Mouse (Mus musculus): ENCODE data around the gene Fam81a.

The Fam81a gene

DNA sequence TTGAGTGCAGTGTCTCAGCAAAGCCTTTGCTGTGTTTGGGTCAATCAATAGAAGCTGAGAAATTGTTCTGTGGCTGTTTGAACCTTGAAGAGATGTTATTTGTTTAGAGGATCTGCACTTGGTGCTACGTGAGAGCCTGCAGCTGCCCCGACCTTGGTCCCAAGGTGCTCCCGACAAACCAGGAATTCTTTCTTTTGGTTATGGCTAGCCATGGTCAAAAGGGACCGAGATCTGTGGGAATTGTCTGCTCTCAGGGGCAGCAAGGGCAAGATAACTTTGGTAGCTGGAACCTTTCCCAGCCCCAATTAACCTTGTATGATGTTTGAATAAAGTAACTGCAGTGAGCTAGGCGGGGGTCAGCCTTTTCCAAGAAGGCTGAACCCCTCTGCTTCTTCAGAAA lies 34.2 kb downstream of the Fam81a start:
- DNase-seq: no peak

DNA sequence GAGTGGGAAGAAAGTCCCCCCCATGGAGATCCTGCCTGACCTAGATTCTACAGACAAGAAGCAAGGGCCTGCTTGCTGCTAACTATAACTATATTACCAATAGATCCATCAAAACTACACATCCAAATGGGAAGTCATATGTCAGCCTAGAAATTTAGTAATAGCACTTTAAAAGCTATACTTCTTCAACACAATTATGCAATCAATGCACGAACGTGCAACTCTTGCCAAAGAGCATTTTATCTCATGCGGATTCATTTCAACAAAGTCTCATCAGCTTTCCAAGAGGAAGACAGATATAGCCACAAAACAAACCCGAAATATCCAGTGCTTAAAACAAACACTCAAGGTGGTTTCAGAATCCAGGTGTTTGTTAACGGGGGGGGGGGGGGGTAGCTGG lies 36.8 kb downstream of the Fam81a start:
- DNase-seq: no peak

DNA sequence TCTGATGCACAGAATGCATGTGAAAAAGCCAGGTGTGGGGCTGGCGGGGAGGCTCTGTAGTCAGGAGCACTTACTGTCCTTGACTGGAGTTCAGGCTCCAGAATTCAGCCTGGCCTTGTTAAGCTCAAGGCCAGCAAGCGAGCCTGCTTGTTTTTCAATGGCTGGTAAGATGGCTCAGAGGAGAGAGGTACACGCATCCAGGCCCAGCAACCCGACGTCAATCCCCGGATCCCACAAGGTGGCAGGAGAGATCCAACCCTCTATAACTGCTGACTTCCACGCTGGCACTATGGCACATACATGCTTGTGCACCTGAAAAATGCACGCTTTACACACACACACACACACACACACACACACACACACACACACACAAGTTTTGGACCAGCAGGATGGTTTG lies 39.3 kb downstream of the Fam81a start:
- DNase-seq: no peak

DNA sequence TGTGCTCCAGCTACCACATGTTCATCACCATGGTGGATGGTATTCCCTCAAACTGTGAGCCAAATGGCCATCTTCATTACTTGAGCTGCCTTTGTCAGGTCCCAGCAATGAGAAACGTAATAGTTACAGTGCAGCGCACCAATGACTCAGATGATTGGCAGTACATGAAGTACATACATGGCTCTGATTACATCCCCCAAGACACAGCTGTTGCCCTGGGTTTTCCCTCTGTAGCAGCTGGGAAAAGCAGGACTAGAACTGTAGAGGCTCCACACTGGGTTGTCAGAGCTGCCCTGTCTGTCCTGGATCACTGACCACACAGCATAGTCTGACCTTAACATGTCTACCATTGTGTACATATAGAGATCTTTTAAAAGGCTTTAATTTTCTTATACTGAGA lies 44.8 kb downstream of the Fam81a start:
- DNase-seq: no peak

DNA sequence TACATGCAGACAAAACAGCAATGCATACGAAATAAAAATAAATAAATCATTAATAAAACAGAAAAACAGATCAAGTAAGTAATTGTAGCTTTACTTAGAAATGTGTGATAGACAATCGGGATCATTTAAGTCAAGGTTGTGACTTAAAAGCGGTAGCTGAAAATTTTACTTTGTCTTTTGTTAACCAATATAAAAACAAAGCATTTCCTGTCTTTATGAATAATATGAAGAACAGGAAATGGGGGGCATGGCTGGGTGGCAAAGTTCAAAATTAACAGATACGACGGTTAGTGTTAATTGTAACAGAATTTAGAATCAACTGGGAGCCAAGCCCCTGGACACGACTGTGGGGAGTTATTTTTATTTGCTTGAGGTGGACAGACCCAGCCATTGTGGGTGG lies 47.3 kb downstream of the Fam81a start:
- DNase-seq: no peak

DNA sequence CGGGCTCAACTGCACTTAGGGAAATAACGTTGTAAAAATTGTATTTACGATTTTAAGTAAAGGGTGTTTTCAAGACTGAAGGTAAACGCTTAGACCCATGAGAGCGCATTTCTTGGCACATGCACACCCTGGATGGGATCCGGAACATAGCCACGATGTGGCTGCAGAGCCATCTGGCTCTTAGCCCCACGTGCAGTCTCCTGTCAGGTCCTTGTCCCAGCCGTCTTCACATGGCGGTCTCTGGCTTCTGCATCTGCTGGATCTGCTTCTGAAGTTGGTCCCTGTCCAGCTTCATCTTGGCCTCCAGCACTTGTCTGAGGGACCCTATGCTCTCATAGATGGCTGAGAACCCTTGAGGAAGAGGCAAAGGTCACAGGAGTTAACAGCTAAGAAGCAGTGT lies 51.8 kb downstream of the Fam81a start:
- DNase-seq: no peak

DNA sequence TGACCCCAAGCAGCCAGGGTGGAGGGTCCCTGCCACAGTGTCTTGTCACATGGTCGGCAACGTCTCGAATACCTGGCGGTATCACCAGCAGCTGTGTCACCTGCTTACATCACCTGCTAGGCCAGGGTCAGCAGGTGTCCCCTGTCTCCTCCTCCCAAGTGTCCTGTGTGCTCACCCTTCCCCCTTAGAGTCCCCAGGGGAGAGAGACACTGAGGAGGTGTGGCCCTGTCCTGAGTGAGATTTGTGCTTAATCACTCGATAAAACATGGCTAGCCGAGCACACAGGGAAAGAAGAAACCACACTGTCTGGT lies 53.6 kb downstream of the Fam81a start:
- DNase-seq: no peak

DNA sequence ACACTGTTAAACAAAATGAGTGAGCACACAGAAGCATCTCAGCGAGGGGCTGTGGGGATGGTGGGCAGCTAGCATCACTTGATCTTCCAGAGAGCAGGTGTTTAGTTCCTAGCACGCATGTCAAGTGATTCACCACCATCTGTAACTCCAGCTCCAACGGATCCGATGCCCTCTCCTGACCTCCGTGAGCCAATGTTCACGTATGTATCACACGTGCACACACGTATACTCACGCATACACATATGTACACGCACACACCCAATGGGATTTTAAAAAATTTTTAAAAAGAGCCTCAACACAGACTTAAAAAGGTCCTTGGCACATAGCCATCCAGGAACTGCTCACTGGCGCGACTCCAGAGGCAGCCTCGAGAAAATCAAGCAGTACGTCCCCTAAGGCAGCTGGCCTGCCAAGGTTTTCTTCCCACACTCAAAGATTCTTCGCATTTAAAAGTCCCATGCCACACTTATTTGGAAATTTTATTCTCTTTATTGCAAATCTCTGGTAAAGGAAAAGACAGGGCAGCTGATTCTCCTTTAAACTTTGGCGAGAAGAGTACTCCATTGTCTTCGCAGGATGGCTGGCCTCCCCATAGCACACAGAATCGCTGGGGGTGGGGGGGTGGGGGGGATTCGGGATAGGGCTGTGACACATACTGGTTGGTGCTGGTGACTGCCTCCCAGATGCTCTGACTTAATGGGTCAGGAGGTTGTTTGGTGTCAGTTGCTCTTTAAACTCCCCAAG lies 54.1 kb downstream of the Fam81a start:
- peak; percentile 23 to 60 for DNase-seq

DNA sequence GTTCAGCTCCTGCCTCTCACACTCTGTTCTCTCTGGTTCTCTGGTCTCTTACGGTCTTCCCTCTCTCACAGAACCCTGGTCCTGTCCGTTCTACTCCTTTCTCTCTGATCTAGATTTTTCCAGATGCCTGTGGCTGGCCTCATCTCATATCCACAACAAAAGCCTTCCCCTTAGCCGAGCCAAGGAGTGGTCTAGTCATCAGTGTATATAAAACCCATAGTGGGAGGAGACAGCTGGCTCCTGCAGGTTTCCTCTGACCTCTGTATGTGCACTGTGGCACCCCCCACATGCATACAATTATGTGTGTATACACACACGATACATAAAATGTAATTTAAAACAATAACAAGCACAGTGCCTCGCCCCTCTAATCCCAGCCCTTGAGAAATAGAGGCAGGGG lies 55.0 kb downstream of the Fam81a start:
- no peak for DNase-seq

DNA sequence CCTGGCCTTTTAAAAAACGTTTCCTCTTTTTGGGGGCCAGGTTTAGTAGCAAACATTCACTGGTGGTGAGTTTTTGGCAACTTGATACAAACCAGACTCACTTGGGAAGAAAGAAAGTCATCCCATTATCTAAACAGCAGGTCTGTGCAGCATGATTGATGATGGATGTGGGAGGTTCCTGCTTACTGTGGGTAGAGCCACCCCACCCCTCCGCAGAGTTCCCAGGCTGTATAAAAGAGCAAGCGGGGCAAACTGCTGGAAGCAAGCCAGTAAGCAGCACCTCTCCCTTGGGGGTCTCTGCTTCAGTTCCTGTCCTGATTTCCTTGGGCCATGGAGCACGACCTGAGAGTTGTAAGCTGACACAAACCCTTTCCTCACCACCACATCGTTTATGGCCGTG lies 56.3 kb downstream of the Fam81a start:
- DNase-seq: no peak

DNA sequence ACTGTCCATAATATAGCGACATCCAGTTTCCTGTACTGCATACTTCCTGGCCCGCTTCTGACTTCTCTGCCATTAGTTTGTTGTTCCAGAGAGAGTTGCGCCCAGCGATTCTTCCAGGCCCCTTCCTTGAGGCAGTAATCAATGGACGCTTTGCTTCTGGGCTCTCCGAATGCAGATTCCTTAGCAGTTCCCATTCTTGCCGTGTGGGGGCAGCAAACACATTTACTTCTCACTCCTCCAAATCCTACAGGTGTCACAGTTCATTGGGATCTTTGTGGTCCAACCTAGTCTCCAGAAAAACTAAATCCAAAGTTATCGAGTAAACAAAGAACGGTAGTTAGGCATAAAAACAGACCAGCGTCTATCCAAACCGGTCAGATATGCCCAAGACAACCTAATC lies 58.3 kb downstream of the Fam81a start:
- DNase-seq: peak; percentile 50 to 84

DNA sequence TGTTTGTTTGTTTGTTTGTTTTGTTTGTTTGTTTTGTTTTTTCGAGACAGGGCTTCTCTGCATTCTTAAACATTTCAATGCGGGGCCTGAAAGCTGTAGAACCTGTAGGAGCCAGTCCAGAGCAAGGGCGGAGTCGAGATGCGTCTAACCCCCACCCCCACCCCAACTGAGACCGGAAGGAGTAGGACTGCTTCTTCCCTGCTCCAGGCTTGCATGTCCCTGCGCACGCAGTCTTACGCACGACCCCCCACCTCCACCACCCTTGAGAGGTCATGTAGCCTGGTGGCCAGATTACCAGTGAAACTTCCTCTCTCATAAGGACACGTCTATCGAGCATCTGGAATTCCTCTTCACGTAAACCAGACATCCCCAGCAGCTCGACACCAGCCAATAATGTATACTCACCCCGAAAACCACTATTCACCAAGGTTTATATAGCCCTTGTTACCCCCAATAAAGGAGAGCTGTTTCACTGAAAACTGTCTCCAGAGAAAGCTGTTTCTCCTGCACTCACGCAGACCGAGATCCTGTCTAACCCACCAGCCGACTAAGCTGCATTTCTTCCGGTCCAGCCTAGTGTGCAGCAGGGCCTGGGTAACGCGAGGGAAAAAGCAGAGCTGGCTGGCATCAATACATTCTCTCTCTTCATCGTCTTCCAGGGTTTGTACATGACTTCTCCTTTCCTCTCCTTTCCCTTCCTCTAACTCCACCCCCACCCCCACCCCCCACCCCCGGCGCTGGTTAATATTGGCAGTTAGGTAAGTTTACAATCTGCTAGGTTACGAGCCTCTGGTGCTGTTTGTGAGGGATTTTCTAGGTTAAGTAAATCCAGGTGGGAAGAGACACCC lies 59.8 kb downstream of the Fam81a start:
- no peak for DNase-seq

DNA sequence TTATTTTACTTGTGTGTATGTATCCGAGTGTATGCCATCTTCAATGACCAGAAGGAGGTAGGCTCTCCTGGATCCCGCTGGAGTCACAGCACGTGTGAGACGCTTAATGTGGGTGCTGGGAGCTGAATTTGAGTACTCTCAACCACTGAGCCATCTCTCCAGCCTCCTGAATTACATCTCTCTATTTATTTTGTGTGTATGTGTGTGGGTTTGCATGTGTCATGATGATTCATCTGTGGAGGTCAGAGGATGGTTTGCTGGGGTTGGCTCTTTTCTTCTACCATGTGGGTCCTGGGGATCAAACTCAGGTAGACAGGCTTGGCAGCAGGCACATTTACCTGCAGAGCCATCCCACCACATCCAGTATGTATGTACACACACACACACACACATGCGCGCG lies 60.6 kb downstream of the Fam81a start:
- DNase-seq: no peak

DNA sequence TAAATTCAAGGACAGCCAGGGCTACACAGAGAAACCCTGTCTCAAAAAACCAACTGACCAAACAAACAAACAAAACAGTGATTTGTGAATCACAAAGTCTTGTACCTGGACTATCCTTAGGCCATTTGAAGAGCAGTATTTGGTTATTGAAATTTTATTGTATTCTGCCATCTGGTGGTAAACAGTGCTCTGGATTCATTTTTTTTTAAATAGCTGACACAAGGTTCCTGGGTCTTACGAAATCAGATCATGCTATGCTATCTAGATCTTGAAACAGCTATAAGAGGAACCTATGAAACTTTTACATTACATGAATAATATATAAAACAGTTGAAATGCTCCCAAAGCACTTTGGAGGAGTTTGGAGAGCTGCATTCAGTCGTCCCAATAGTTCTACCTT lies 61.4 kb downstream of the Fam81a start:
- no peak for DNase-seq

DNA sequence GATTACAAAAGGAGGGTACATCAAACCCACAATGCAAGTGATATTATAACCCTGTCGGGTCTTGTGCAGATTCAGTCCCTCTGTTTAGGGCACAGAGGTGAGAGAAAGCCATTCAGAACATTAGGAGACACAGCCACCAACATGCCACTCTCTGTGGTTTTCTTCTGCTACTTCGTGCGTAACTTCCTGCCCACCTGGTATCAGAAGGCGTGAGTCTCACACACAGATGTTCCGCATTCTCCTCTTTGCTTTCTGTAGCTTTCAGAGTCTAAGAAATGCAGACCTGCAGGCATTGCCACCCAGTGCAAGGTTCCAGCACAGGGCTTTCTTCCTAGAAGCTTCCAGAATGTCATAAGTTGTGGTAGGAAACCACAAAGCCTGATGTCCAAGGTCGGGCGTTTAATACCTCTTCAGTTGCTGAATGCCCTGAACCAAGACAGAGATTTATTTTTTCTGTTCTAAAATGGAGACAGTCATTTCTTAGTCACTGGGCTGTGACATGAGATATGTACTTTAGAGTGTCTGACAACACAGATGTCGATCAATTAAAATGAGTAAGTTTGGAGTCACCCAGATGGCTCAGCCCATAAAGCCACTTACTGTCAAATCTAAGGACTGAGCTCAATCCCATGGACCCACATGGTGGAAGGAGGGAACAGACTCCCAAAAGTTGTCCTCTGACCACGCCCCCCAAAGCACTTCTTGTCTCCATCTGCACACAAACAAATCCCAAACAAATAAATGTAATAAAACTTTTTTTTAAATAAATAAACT lies 62.1 kb downstream of the Fam81a start:
- no peak for DNase-seq

DNA sequence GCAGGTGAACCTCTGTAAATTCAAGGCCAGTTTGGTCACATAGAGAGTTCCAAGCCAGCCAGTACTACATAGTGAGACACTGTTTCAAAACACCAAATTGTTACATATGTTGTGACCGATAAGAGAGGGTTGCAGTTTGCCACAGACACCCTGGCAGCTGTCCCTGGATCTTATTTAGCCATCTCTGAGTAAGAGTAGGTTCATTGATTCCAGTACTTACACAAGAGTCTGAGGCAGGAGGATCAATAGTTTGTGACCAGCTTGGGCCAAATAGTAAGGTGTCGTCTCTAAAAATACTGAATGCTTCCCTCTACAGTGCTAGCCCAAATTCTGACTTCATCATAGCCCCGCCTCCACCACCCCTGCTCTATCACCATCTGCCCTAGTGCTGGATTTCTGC lies 64.3 kb downstream of the Fam81a start:
- DNase-seq: no peak

DNA sequence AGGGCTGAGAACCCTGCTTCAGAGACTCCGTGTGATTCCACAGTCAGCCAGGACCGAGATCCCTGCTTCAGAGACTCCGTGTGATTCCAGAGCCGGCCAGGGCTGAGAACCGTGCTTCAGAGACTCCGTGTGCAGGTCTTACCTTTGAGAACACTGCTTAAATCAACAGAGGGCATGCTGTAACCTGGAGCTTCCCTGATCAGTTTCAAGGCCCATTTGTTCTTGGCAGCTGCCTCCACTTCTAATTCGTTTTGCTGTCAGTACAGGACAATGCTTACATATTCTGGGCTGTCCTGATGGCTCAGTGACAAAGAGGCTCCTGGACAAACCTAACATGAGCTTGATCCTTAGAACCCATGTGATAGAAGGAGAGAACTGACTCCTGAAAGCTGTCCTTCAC lies 65.2 kb downstream of the Fam81a start:
- no peak for DNase-seq

DNA sequence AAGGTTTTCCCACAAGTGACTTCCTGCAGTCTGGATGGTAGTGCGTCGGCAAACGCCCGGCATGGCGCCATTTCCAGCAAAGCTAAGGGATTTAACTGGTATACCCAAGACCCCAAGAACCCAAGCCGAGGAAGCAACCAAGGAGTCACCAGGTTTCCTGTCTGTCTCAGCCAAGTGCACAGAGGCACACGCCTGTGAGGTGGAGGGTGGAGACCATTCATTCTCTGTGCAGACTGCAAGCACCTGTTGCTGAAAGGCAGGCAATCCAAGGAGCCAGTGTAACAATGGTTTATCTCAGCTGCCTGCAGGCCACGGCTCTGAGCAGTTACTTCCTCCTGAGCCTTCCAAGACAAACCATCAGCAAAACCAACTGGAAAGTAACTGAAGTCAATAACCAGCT lies 70.0 kb downstream of the Fam81a start:
- no peak for DNase-seq

DNA sequence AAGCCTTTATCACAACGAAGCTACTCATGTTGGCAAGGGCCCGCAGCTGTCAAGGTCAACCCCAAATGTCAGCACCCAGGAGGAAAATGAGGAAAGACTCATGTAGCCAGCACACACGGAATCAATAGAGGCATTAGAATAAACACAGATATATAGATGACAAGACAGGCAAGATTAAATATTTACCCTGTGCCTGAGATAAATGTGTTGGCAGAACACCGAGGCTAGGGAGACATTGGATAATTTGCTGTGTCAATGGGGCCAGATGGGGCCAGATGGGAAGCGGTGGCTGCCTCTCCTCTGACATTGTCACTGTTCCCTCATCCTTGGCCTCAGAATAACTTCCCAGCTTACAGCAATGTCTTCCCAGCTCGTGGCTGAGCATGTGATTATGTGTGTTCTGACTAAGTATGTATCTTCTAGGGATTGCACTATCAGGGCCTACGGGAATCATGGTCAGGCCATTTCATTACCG lies 72.4 kb downstream of the Fam81a start:
- DNase-seq: no peak

DNA sequence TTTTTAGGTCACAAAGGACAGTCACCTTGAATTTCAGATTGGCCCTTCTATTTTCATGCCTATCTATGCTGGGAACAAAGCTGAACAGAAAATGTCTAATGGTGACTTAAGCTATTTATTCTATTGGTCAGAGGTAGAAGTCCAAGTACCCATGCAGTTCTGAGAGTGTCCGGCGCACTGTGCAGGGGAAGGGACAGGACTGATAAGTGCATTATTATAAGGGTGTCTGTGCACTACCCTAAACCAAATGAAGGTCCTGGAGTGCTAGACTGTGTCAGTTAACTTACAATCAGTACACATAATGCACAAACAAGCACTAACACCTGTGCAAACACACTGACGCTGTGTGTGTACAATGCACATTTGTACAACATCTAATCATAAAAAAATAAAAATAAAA lies 74.9 kb downstream of the Fam81a start:
- no peak for DNase-seq

DNA sequence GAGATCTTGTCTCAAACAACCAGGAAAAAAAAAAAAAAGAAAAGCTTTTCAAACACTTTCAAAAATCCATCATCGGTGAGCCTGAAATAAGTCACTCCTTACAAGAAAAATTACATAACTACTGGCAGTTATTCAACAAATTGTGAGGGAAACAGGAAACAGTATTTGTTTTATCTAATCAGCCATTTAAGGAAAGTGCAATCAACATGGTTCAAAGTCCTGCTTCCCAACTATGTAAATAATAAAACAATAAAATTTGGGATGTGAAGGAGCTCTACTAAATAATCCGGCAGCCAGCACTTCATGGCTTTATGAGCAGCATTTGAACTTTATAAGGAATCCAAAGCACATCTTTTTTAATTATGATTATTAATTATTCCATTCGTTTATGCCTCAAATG lies 80.3 kb downstream of the Fam81a start:
- no peak for DNase-seq

DNA sequence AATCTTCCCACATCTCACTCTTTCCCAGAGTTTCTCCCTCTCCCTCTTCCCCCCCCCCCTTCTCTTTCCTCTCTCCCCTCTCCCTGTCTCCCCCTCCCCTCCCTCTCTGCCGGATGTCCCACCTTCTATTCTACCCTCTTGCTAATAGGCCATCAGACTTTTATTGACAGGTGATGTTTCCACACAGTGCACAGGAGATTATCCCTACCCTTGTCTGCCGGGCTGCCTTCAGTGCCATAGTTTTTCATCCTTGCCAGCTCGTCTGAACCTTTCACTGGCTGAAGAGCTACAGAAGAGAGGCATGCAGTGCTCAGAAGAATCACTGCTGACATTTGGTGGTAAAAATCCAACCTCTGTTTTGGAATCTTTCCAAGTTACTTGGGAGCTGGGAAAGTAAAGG lies 88.9 kb downstream of the Fam81a start:
- DNase-seq: no peak

DNA sequence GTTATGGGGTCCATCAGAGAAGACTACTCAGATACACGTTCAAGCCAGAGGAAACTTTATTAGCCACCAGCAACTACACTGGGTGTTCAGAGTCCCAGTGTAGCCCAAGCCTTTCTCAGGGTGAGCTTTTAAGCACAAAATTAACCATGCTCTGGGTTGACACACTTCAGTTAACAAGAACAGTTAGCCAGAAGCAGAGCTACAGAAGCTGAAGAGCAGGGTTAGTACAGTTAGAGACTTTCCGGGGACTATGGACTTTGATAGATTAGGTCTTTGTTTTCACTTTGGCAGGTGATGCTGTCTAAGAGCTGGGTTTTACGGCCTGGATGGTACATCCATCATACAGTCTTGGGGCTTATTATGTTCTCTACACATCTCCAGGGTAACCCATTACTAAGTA lies 89.6 kb downstream of the Fam81a start:
- peak in 1 of 2 experiments; percentile 20 for DNase-seq

DNA sequence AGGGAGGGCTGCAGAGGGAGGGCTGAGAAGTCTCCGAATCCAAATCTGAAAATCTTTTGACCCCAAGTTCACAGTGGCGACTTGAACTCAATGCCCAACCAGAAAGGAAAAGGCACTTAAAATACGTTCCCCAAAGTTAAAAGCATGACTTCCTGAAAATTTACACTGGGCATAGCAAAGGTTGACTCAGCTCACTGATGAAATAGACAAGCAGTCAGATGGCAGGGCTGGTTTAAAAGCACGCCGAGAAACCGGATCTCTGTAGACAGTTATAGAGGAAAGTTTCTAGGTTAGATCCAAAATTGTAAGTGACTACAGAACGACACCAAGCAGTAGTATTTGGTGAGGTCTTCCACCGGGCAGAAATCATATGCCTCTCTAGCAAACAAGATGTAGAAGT lies 92.5 kb downstream of the Fam81a start:
- DNase-seq: no peak

Measured in kidney, postnatal 36 days (tissue).